Mouse (Mus musculus): ENCODE data around the gene Hist1h2bl. TPM values are rescaled to one million over a fixed set of nuclear protein-coding genes. Genes with fewer than 3 reads are reported as not detected.

Hist1h2bl gene
- not detected for polyA plus RNA-seq (2015; fragmentation: Illumina TruSeq; extraction: RNeasy Lipid Tissue Mini Kit (QIAGEN cat#74804); ENCODE audit: insufficient read depth, low read depth, low replicate concordance)

GRCm38 (mm10) chr13:21715864-21716539 lies at the start of gene Hist1h2bl, which contains the start of gene Hist1h2ai:
Gene Hist1h2bl, minus strand, starts transcription at chr13:21716143.
Gene Hist1h2ai, plus strand, starts transcription at chr13:21716422.

GRCm38 (mm10) chr13:21753524-21754285 lies 37.8 kb upstream of the Hist1h2bl start, which contains the start of the genes Hist1h2ak and Hist1h2bn:
Gene Hist1h2ak, minus strand, starts transcription at chr13:21753827.
Gene Hist1h2bn, plus strand, starts transcription at chr13:21754123.

GRCm38 (mm10) chr13:21750159-21751017 lies 34.4 kb upstream of the Hist1h2bl start, which contains the start of gene Hist1h4k:
Gene Hist1h4k, minus strand, starts transcription at chr13:21750505.

GRCm38 (mm10) chr13:21734906-21735767 lies 19.2 kb upstream of the Hist1h2bl start, which contains the start of gene Hist1h4j:
Gene Hist1h4j, plus strand, starts transcription at chr13:21735064.

GRCm38 (mm10) chr13:21721757-21722372 lies 5.9 kb upstream of the Hist1h2bl start, which contains the start of gene Hist1h2bm:
Gene Hist1h2bm, plus strand, starts transcription at chr13:21722044.

GRCm38 (mm10) chr13:21717397-21718357 lies 1.7 kb upstream of the Hist1h2bl start, which contains the start of gene Hist1h3h:
Gene Hist1h3h, plus strand, starts transcription at chr13:21717659.

DNA sequence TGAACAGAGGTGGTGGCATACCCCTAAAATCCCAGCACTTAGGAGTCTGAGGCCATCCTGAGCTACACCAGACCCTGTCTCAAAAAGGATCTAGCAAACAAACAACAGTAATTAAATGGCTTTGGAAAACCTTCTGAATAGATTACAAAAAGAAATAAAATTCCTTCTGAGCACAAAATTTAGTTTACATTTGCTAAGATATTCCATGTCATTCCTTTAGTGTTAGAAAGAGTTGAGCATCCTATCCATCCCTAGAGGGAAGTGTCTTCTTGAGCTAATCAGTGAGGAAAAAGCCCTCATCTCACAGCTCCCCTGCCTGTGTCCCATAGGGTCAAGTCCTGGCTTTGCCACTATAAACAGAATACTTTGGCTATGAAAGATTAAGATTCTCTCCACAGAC lies 18.1 kb downstream of the Hist1h2bl start, which contains the start of gene Olfr1359:
Olfr1359 (plus strand) TSS at position 301 of the 400 bp plus-strand sequence.

GRCm38 (mm10) chr13:21677305-21677704 lies 38.6 kb downstream of the Hist1h2bl start, which contains the start of gene Olfr1360:
Gene Olfr1360, minus strand, starts transcription at chr13:21677405.

Other genes starting within 250 kb of the Hist1h2bl start
- not detected for gene Nkapl, start 247.6 kb downstream of the Hist1h2bl start, polyA plus RNA-seq (2015; fragmentation: Illumina TruSeq; extraction: RNeasy Lipid Tissue Mini Kit (QIAGEN cat#74804); ENCODE audit: insufficient read depth, low read depth, low replicate concordance)
- 0.92 TPM for gene Zkscan4, start 237.2 kb downstream of the Hist1h2bl start, polyA plus RNA-seq (2015; fragmentation: Illumina TruSeq; extraction: RNeasy Lipid Tissue Mini Kit (QIAGEN cat#74804); ENCODE audit: insufficient read depth, low read depth, low replicate concordance)
- gene Gm10065, start 236.7 kb downstream of the Hist1h2bl start, polyA plus RNA-seq (2015; fragmentation: Illumina TruSeq; extraction: RNeasy Lipid Tissue Mini Kit (QIAGEN cat#74804); ENCODE audit: insufficient read depth, low read depth, low replicate concordance) = not detected
- gene AK157302, start 220.9 kb downstream of the Hist1h2bl start, polyA plus RNA-seq (2015; fragmentation: Illumina TruSeq; extraction: RNeasy Lipid Tissue Mini Kit (QIAGEN cat#74804); ENCODE audit: insufficient read depth, low read depth, low replicate concordance) = not detected
- not detected for gene Gm11273, start 214.7 kb downstream of the Hist1h2bl start, polyA plus RNA-seq (2015; fragmentation: Illumina TruSeq; extraction: RNeasy Lipid Tissue Mini Kit (QIAGEN cat#74804); ENCODE audit: insufficient read depth, low read depth, low replicate concordance)
- 2.1 TPM for gene Zkscan8, start 185.0 kb downstream of the Hist1h2bl start, polyA plus RNA-seq (2015; fragmentation: Illumina TruSeq; extraction: RNeasy Lipid Tissue Mini Kit (QIAGEN cat#74804); ENCODE audit: insufficient read depth, low read depth, low replicate concordance)
- gene Olfr1366, start 173.3 kb downstream of the Hist1h2bl start, polyA plus RNA-seq (2015; fragmentation: Illumina TruSeq; extraction: RNeasy Lipid Tissue Mini Kit (QIAGEN cat#74804); ENCODE audit: insufficient read depth, low read depth, low replicate concordance) = not detected
- gene Olfr1535, start 156.2 kb downstream of the Hist1h2bl start, polyA plus RNA-seq (2015; fragmentation: Illumina TruSeq; extraction: RNeasy Lipid Tissue Mini Kit (QIAGEN cat#74804); ENCODE audit: insufficient read depth, low read depth, low replicate concordance) = not detected
- gene Olfr1364, start 134.4 kb downstream of the Hist1h2bl start, polyA plus RNA-seq (2015; fragmentation: Illumina TruSeq; extraction: RNeasy Lipid Tissue Mini Kit (QIAGEN cat#74804); ENCODE audit: insufficient read depth, low read depth, low replicate concordance) = not detected
- gene Olfr1362, start 102.1 kb downstream of the Hist1h2bl start, polyA plus RNA-seq (2015; fragmentation: Illumina TruSeq; extraction: RNeasy Lipid Tissue Mini Kit (QIAGEN cat#74804); ENCODE audit: insufficient read depth, low read depth, low replicate concordance) = not detected
- not detected for gene Olfr11, start 73.6 kb downstream of the Hist1h2bl start, polyA plus RNA-seq (2015; fragmentation: Illumina TruSeq; extraction: RNeasy Lipid Tissue Mini Kit (QIAGEN cat#74804); ENCODE audit: insufficient read depth, low read depth, low replicate concordance)
- gene Olfr1361, start 52.8 kb downstream of the Hist1h2bl start, polyA plus RNA-seq (2015; fragmentation: Illumina TruSeq; extraction: RNeasy Lipid Tissue Mini Kit (QIAGEN cat#74804); ENCODE audit: insufficient read depth, low read depth, low replicate concordance) = not detected
- gene Olfr1360, start 38.7 kb downstream of the Hist1h2bl start, polyA plus RNA-seq (2015; fragmentation: Illumina TruSeq; extraction: RNeasy Lipid Tissue Mini Kit (QIAGEN cat#74804); ENCODE audit: insufficient read depth, low read depth, low replicate concordance) = not detected
- gene Olfr1359, start 18.0 kb downstream of the Hist1h2bl start, polyA plus RNA-seq (2015; fragmentation: Illumina TruSeq; extraction: RNeasy Lipid Tissue Mini Kit (QIAGEN cat#74804); ENCODE audit: insufficient read depth, low read depth, low replicate concordance) = not detected
- not detected for gene Hist1h2ai, start 279 bp upstream of the Hist1h2bl start, polyA plus RNA-seq (2015; fragmentation: Illumina TruSeq; extraction: RNeasy Lipid Tissue Mini Kit (QIAGEN cat#74804); ENCODE audit: insufficient read depth, low read depth, low replicate concordance)
- gene Hist1h3h, start 1.5 kb upstream of the Hist1h2bl start, polyA plus RNA-seq (2015; fragmentation: Illumina TruSeq; extraction: RNeasy Lipid Tissue Mini Kit (QIAGEN cat#74804); ENCODE audit: insufficient read depth, low read depth, low replicate concordance) = not detected
- gene Hist1h2bm, start 5.9 kb upstream of the Hist1h2bl start, polyA plus RNA-seq (2015; fragmentation: Illumina TruSeq; extraction: RNeasy Lipid Tissue Mini Kit (QIAGEN cat#74804); ENCODE audit: insufficient read depth, low read depth, low replicate concordance) = not detected
- not detected for gene Hist1h4j, start 18.9 kb upstream of the Hist1h2bl start, polyA plus RNA-seq (2015; fragmentation: Illumina TruSeq; extraction: RNeasy Lipid Tissue Mini Kit (QIAGEN cat#74804); ENCODE audit: insufficient read depth, low read depth, low replicate concordance)
- not detected for gene Hist1h4k, start 34.4 kb upstream of the Hist1h2bl start, polyA plus RNA-seq (2015; fragmentation: Illumina TruSeq; extraction: RNeasy Lipid Tissue Mini Kit (QIAGEN cat#74804); ENCODE audit: insufficient read depth, low read depth, low replicate concordance)
- not detected for gene Hist1h2ak, start 37.7 kb upstream of the Hist1h2bl start, polyA plus RNA-seq (2015; fragmentation: Illumina TruSeq; extraction: RNeasy Lipid Tissue Mini Kit (QIAGEN cat#74804); ENCODE audit: insufficient read depth, low read depth, low replicate concordance)
- not detected for gene Hist1h2bn, start 38.0 kb upstream of the Hist1h2bl start, polyA plus RNA-seq (2015; fragmentation: Illumina TruSeq; extraction: RNeasy Lipid Tissue Mini Kit (QIAGEN cat#74804); ENCODE audit: insufficient read depth, low read depth, low replicate concordance)
- not detected for gene Hist1h1b, start 64.5 kb upstream of the Hist1h2bl start, polyA plus RNA-seq (2015; fragmentation: Illumina TruSeq; extraction: RNeasy Lipid Tissue Mini Kit (QIAGEN cat#74804); ENCODE audit: insufficient read depth, low read depth, low replicate concordance)
- gene Hist1h3i, start 67.2 kb upstream of the Hist1h2bl start, polyA plus RNA-seq (2015; fragmentation: Illumina TruSeq; extraction: RNeasy Lipid Tissue Mini Kit (QIAGEN cat#74804); ENCODE audit: insufficient read depth, low read depth, low replicate concordance) = not detected
- not detected for gene Hist1h2an, start 71.1 kb upstream of the Hist1h2bl start, polyA plus RNA-seq (2015; fragmentation: Illumina TruSeq; extraction: RNeasy Lipid Tissue Mini Kit (QIAGEN cat#74804); ENCODE audit: insufficient read depth, low read depth, low replicate concordance)
- gene Hist1h2bp, start 71.3 kb upstream of the Hist1h2bl start, polyA plus RNA-seq (2015; fragmentation: Illumina TruSeq; extraction: RNeasy Lipid Tissue Mini Kit (QIAGEN cat#74804); ENCODE audit: insufficient read depth, low read depth, low replicate concordance) = not detected
- not detected for gene Hist1h2bq, start 94.1 kb upstream of the Hist1h2bl start, polyA plus RNA-seq (2015; fragmentation: Illumina TruSeq; extraction: RNeasy Lipid Tissue Mini Kit (QIAGEN cat#74804); ENCODE audit: insufficient read depth, low read depth, low replicate concordance)
- gene Hist1h2ao, start 94.3 kb upstream of the Hist1h2bl start, polyA plus RNA-seq (2015; fragmentation: Illumina TruSeq; extraction: RNeasy Lipid Tissue Mini Kit (QIAGEN cat#74804); ENCODE audit: insufficient read depth, low read depth, low replicate concordance) = not detected
- not detected for gene Hist1h4m, start 95.6 kb upstream of the Hist1h2bl start, polyA plus RNA-seq (2015; fragmentation: Illumina TruSeq; extraction: RNeasy Lipid Tissue Mini Kit (QIAGEN cat#74804); ENCODE audit: insufficient read depth, low read depth, low replicate concordance)
- not detected for gene Hist1h4n, start 116.1 kb upstream of the Hist1h2bl start, polyA plus RNA-seq (2015; fragmentation: Illumina TruSeq; extraction: RNeasy Lipid Tissue Mini Kit (QIAGEN cat#74804); ENCODE audit: insufficient read depth, low read depth, low replicate concordance)
- gene Hist1h2ap, start 117.4 kb upstream of the Hist1h2bl start, polyA plus RNA-seq (2015; fragmentation: Illumina TruSeq; extraction: RNeasy Lipid Tissue Mini Kit (QIAGEN cat#74804); ENCODE audit: insufficient read depth, low read depth, low replicate concordance) = not detected
- gene Hist1h2br, start 117.6 kb upstream of the Hist1h2bl start, polyA plus RNA-seq (2015; fragmentation: Illumina TruSeq; extraction: RNeasy Lipid Tissue Mini Kit (QIAGEN cat#74804); ENCODE audit: insufficient read depth, low read depth, low replicate concordance) = 0.76 TPM
- gene Zfp184, start 229.0 kb upstream of the Hist1h2bl start, polyA plus RNA-seq (2015; fragmentation: Illumina TruSeq; extraction: RNeasy Lipid Tissue Mini Kit (QIAGEN cat#74804); ENCODE audit: insufficient read depth, low read depth, low replicate concordance) = 1.2 TPM

All from pancreas, adult 10 weeks (tissue).